Mouse (Mus musculus) ES-E14 (cell line): ENCODE measurements around the gene Ppp3ca. TPM values are rescaled to one million over a fixed set of nuclear protein-coding genes. Genes with fewer than 3 reads are reported as not detected.

ENCODE experiments used
- DNase-seq: peaks from one replicate; pipeline ENCODE4 v3.0.0-alpha.2; 2013; ENCODE audit warnings: low read depth, low spot score
- H3K27ac ChIP-seq: 2 replicates; pipeline ENCODE4 v1.5.1; 2012; ENCODE audit warnings: low read depth, mild to moderate bottlenecking, low read length, moderate library complexity, mixed read lengths; ENCODE audit not compliant: poor library complexity, insufficient read depth, severe bottlenecking
- H3K36me3 ChIP-seq: 2 replicates; pipeline ENCODE4 v1.6.1; 2012; ENCODE audit warnings: mild to moderate bottlenecking, low read length, moderate library complexity, mixed read lengths; ENCODE audit not compliant: control insufficient read depth, poor library complexity, insufficient read depth, severe bottlenecking
- H3K4me1 ChIP-seq, 2 experiments: fragments of 150-350 bp in 1 of 2; sonication (generic) in 1 of 2; 2 replicates each; pipeline ENCODE4 v1.6.1; 2012; ENCODE audit warnings: low read length in 2 of 2, mild to moderate bottlenecking in 1 of 2, mixed read lengths in 1 of 2; ENCODE audit not compliant: control insufficient read depth in 2 of 2, insufficient read depth in 2 of 2, poor library complexity in 1 of 2
- H3K4me3 ChIP-seq, 2 experiments: fragments of 150-350 bp in 1 of 2; sonication (generic) in 1 of 2; 2 replicates each; pipeline ENCODE4 v1.5.1; 2012; ENCODE audit warnings: low read length in 2 of 2, low read depth in 1 of 2, mild to moderate bottlenecking in 1 of 2, mixed read lengths in 1 of 2; ENCODE audit not compliant: insufficient read depth in 1 of 2, poor library complexity in 1 of 2, severe bottlenecking in 1 of 2
- H3K9ac ChIP-seq: 2 replicates; pipeline ENCODE4 v1.6.1; 2012; ENCODE audit warnings: low read depth, mild to moderate bottlenecking, low read length, mixed read lengths; ENCODE audit not compliant: poor library complexity, insufficient read depth, severe bottlenecking
- H3K9me3 ChIP-seq: fragments of 150-350 bp; sonication (generic); 2 replicates; pipeline ENCODE4 v1.6.1; 2012; ENCODE audit warnings: low read depth, mild to moderate bottlenecking, low read length; ENCODE audit not compliant: control insufficient read depth, insufficient read depth
- CHD2 ChIP-seq: IDR thresholded peaks from 2 replicates; pipeline ENCODE4 v1.6.1; 2014; ENCODE audit warnings: mild to moderate bottlenecking, low read depth, low read length, inconsistent platforms
- HCFC1 ChIP-seq: IDR thresholded peaks from 2 replicates; pipeline ENCODE4 v1.6.1; 2012; ENCODE audit warnings: low read length, inconsistent platforms, borderline replicate concordance; ENCODE audit not compliant: insufficient read depth
- MAFK ChIP-seq: IDR thresholded peaks from 2 replicates; pipeline ENCODE4 v1.6.1; 2014; ENCODE audit warnings: mild to moderate bottlenecking, low read depth, low read length, inconsistent platforms; ENCODE audit not compliant: insufficient read depth
- ZC3H11A ChIP-seq: IDR thresholded peaks from 2 replicates; pipeline ENCODE4 v1.6.1; 2012; ENCODE audit warnings: low read depth, mild to moderate bottlenecking, inconsistent platforms, low read length, borderline replicate concordance
- ZNF384 ChIP-seq: IDR thresholded peaks from 2 replicates; pipeline ENCODE4 v1.6.1; 2012; ENCODE audit warnings: low read depth, low read length, inconsistent platforms
- in situ Hi-C, 2 experiments: fragments of 600-800 bp; cut with MboI; formaldehyde crosslinking; loops; one replicate each; pipeline ENCODE4 v1.15.1; 2025; ENCODE audit warnings: low sequenced_read_pairs in 2 of 2, inconsistent platforms in 1 of 2; ENCODE audit not compliant: unreplicated experiment in 2 of 2
- total RNA-seq: library from RNA; depleted of rRNA; stranded (reverse); fragments of 300-350 nt; gene quantifications from 2 replicates; pipeline ENCODE4 v1.2.3, GENCODE M21; 2012

Gene Ppp3ca
- total RNA-seq, 1 experiment, result 25.6 TPM

DNA sequence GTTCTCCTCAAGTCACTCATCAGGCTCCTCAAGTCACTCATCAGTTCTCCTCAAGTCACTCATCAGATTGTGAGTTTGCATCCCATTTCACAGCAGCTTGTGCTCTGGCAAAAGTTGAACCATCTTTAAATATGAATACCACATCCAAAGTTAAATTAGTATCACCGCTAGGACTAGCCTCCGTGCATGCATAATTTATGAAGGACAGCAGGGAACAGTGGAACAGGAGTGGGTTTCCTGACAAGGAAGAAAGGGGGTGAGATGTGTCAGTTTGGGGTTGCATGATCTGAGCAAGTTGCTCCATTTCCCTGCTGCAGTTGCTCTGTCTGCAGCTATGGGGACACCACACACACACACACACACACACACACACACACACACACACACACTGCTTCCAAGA is 229.8 kb downstream of the Ppp3ca start:
- no peak overlapping the region for H3K9ac ChIP-seq
- no peaks in the 10 kb centered on the region for H3K9me3 ChIP-seq
- TF ChIP-seq CHD2 (no peak), ZNF384 (no peak), MAFK (no peak), ZC3H11A (no peak), HCFC1 (no peak)
- no peak overlapping the region for H3K4me3 ChIP-seq
- H3K4me1 ChIP-seq, result no peaks in the 10 kb centered on the region
- no peaks in the 10 kb centered on the region for H3K36me3 ChIP-seq
- in situ Hi-C loops, result loop anchor here in 1 of 2 experiments (10.0 kb wide), 1 partner anchor 855 kb away; no protein-coding TSS in a partner anchor
- H3K27ac ChIP-seq, result no peak overlapping the region
- no peak for DNase-seq

DNA sequence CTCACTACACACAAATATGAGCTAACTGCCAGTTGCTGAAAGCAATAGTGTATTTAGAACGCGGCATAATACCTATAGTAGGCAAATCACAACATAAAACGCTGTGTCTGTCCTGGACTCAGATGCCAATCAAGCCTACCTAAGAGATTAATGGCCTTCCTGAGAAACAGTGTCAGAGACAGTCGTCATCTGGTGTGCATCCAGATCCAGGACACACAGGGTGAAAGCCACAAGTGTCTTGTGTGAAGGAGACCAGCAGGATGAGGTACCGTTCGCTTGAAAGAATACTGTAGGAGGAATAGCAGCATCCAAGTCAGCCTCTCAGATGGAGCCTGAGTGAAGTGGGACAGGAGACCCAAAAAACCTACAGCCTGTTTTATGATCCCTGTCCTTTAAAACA is 231.1 kb downstream of the Ppp3ca start:
- no peaks in the 10 kb centered on the region for H3K4me1 ChIP-seq
- in situ Hi-C loops, result no loop called here
- TF ChIP-seq MAFK (no peak), ZC3H11A (no peak), CHD2 (no peak), HCFC1 (no peak), ZNF384 (no peak)
- DNase-seq, result no peak
- H3K27ac ChIP-seq, result no peak overlapping the region
- no peak overlapping the region for H3K9ac ChIP-seq
- H3K4me3 ChIP-seq, result no peak overlapping the region
- no peaks in the 10 kb centered on the region for H3K9me3 ChIP-seq
- no peaks in the 10 kb centered on the region for H3K36me3 ChIP-seq

DNA sequence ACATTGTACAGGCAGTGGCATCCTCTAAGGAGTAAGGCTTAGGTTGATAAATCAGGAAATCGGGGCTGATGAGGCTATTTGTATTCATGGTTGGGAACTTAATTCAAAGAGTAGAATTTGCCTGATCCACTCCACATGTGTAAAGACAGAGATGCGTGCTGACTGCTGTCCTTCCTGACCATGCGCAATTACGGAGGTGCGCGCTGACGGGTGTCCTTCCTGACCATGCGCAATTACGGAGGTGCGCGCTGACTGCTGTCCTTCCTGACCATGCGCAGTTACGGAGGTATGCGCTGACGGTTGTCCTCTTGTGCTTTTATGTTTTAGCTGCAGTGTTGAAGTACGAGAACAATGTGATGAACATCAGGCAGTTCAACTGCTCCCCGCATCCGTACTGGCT is 232.9 kb downstream of the Ppp3ca start:
- DNase-seq, result no peak
- in situ Hi-C loops, result no loop called here
- TF ChIP-seq HCFC1 (no peak), ZNF384 (no peak), ZC3H11A (no peak), MAFK (no peak), CHD2 (no peak)
- H3K9me3 ChIP-seq, result no peaks in the 10 kb centered on the region
- no peaks in the 10 kb centered on the region for H3K4me1 ChIP-seq
- H3K4me3 ChIP-seq, result no peak overlapping the region
- no peak overlapping the region for H3K27ac ChIP-seq
- H3K36me3 ChIP-seq, result no peaks in the 10 kb centered on the region
- no peak overlapping the region for H3K9ac ChIP-seq

DNA sequence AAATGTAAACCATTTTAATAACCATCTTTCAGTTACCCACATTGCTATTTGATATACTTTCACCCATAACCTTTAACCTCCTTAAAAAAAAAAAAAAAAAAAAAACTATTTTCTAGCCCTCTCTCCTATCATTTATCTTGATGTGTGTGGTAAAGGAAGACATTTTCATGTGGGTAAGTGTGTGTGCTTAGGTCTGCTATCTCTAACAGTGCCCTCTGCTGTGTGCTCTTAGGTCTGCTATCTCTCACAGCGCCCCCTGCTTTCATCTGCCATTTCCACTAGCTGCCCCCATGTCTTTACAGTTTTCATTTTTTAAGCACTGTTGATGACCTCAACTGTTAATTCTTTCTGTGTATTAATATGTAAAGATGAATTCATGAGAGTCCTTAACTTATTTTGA is 235.7 kb downstream of the Ppp3ca start:
- in situ Hi-C loops, result no loop called here
- H3K27ac ChIP-seq, result no peak overlapping the region
- no peaks in the 10 kb centered on the region for H3K9me3 ChIP-seq
- TF ChIP-seq MAFK (no peak), CHD2 (no peak), ZNF384 (no peak; the same call in 1 of the 2 replicates), HCFC1 (no peak), ZC3H11A (no peak)
- H3K4me1 ChIP-seq, result no peaks in the 10 kb centered on the region
- H3K4me3 ChIP-seq, result no peak overlapping the region
- no peaks in the 10 kb centered on the region for H3K36me3 ChIP-seq
- no peak overlapping the region for H3K9ac ChIP-seq
- no peak for DNase-seq

DNA sequence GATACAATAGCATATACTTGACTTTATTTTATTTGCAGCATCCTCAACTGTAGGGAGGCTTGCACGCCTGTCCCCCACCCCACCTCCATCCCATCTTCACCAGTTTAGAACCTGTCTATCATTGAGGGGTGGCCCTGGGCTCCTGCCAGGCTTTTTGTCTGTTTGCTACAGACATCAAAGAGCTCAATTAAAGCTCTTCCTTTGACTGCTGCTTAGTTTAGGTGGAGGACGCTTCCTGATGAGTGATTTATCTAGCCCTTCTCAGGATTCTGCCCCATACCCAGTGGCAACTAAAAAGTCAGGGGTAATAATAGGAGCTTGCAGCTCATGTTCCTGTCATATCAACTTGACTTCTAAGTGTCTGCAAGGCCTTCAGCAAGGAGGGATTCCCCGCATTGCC is 239.6 kb downstream of the Ppp3ca start:
- no peak for DNase-seq
- in situ Hi-C loops, result no loop called here

More for the DNA sequence above, 239.6 kb downstream of the Ppp3ca start:
- TF ChIP-seq ZNF384, result no peak
- TF ChIP-seq CHD2, result no peak
- TF ChIP-seq MAFK, result no peak
- TF ChIP-seq HCFC1, result no peak
- TF ChIP-seq ZC3H11A, result no peak
- Histone ChIP-seq H3K4me3 (no peak overlapping the region), H3K9me3 (no peaks in the 10 kb centered on the region), H3K4me1 (no peaks in the 10 kb centered on the region), H3K9ac (no peak overlapping the region), H3K27ac (no peak overlapping the region), H3K36me3 (no peaks in the 10 kb centered on the region)
